Mouse (Mus musculus): ENCODE data around the gene Trim69.

DNA sequence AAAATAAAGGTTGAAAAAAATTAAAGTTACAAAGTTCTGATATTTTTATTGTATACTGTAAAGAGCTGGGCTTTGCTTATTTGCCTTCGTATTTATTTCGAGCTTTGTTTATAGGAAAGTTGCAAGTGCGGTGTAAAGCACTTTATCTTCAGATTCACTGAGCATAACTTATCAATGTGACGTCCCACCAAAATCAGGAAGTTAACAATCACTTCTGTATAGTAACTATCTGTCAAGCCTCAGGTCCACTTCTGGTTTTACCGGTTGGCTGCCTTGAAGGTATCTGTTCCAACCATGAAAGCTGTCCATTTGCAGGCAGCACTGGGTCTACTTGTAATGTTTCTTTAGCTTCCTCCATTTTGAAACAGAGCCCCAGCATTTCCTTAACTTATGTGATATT lies 61.8 kb downstream of the Trim69 start:
- no peak for TF ChIP-seq POLR2A (IDR thresholded peaks at IDR 0.05; ENCODE audit: extremely low read depth, insufficient read depth, low read length)
- TF ChIP-seq CTCF (IDR thresholded peaks at IDR 0.05; ENCODE audit: extremely low read depth, insufficient read depth, low read length), result no peak
